Mouse (Mus musculus): ENCODE measurements around the gene Jade3.

The Jade3 gene

DNA sequence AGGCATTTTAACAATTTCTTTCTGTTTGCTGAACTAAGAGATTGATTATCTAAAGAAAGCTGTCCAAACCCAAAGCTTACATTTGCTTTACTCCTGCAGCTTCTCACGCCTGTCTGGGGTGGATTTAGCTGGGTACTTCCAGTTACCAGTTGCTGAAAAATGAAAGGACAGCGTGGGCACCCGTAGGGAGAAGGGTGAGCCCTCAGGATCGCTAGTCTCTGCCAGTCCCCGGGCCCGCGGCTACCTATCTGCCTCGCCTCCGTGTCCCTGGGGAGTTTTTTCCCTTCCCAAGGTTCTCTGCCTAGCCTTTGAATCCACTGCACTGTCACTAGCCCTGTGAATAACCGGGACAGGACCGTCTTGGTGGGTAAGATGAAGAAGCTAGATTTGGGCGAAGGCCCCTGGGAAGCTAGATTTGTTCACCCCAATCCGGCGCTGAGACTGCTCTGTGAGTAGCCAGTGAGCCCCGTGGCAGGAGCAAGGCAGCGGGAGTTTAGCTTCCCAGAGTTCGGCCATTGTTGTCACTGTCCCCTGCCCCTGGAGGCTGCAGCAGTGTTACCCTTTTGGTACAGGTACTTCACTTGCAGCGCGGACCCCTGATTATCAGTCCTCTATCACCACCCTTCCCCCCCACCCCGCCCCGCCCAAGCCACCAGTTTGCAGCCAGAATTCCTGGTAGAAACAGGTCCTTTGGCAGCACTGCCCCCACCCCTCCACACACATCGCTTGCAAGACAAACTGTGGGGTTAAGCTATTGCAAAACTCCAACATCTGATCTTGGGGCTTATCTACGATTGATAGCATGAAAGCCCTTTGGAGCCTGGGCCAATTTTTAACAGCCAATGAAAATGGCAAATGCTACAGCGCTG is 122.8 kb downstream of the Jade3 start:
- peak; percentile 13 for DNase-seq

GRCm38 (mm10) chrX:20548880-20549440 is 123.5 kb downstream of the Jade3 start:
- DNase-seq: no peak

DNA sequence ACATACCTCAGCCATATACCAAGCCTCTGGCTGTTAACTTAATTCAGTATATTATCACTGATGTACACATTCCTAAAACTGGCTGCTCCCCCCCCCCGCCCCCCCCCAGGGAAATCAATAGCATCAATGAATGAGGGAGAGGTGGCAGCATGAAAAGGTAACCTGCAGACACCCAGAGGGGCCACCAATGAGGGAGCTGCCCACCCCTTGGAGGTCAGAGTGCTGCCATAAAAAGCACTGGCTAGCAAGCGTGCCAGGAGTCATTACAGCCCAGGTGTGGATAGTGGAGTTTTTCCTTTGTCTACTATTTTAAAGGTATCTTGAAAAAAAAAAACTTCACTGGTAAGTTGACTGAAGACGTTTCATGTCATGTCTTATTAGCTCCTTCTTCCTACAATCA is 124.0 kb downstream of the Jade3 start, which contains the start of gene Rgn:
Rgn (plus strand) TSS at position 256 of the 400 bp plus-strand sequence.
- no peak for DNase-seq

GRCm38 (mm10) chrX:20552199-20552598 is 126.7 kb downstream of the Jade3 start:
- DNase-seq: no peak

- no peak for DNase-seq
These were observed 136.4 kb downstream of the Jade3 start for GRCm38 (mm10) chrX:20561846-20562245.

DNA sequence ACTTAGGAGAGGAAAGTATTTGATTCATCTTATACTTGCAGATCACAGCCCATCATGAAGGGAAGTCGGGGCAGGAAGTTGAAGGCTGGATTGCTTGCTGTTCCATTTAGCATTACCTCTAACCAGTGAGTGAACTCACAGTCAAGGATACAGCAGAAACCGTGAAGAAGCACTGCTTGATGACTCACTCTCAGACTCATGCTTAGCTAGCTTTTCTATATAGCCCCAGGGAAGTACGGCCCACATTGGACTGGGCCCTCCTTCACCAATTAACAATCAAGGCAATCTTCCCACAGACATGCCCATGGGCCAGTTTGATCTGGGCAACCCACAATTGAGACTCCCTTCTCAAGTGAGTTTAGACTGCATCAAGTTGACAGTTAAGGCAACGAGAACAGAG is 138.5 kb downstream of the Jade3 start:
- DNase-seq: no peak

All from cerebellum, adult 8-10 months (tissue).